Mouse (Mus musculus) CH12F3 (cell line): ENCODE data around the gene Dmap1.

Source experiments
- in situ Hi-C: fragments of 300-500 bp; cut with MboI; formaldehyde crosslinking; loops from 2 replicates; pipeline ENCODE4 v1.14.3; 2020; ENCODE audit warnings: low sequenced_read_pairs

The Dmap1 gene

DNA sequence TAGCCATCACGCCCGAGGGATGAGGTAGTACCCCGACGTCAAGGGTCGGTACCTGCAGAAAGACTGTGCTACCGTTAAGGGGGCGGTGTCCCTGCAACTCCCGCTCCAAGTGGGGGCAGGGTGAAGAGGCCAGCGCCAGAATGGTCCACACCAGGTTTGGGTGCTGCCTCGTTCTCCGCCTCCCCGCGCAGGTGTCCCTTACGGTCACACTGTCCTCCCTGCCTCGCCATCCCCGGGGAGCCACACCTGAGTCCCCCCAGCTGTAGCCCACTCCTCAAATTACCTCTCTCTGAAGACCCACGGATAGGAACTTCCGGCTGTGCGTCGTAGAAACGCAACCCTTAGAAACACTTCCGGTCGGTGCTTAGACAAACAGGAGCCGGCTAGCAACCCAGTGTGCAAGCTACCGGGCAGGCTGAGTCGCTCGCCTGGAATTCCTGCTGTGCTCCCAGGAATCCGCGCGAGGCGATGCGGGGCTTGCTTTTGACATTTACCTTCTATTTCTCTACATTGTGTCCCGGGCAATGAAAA, at the start of gene Dmap1:
TSS of gene Dmap1 (minus strand) at position 343 of the 531 bp plus-strand sequence.
- in situ Hi-C loops: no loop called here

DNA sequence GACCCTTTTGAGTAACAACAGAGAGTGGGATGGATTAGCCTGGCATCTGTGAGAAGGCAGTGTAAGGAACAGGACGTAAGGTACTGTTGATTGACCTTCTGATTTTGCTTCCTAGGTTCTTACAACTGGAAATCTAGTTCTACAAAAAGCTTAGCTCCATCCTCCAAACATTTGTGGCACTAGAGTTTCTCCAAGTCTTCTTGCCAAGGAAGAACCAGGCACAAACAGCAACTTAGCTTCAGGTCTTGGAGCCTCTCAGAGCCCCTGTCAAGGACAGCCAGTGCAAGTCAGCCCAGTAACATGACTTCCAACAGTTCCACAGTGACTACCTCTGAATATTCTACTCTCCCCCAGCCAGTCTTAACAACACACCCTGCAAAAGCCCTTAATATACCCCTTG, 42.0 kb upstream of the Dmap1 start, which contains the start of gene Gm12845:
TSS of gene Gm12845 (plus strand) at position 301 of the 400 bp plus-strand sequence.
- in situ Hi-C loops: no loop called here

DNA sequence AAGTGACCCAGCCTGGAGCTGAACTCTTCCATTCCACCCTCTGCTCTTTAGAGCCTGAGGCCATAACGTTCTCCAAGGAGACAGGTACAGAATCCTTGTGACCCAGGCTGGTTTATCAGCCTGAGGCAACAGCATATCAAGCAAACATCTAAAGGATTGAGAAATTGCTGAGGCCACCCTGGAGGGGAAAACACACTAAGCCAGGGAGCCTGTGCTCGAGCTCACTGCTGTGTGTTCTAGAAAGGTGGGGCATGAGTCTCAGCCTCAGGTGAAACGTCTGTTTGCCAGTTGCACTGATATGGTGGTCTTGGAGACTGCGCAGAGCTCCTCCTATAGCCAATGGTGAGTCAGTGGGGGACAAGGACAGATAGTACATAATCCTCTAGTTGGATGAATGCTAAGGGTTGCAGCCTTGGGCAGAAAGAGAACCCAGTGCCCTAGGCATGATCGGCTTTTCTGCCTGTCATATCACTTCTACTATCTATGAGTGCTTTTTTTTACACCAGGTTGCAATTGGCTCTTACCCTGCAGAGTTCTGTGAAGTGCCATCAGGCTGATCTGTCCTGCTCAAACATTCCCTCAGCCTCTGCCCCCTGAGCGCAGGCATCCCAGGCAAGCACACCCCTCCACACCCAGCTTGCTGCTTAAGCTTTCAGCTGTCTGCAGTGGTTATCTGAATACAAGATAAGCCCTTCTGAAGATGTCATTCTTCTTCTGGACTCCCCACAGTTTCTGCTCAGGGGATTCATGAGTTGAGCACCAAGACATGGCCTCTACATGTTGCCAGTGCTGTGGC, 31.4 kb upstream of the Dmap1 start:
- in situ Hi-C loops: loop anchor here (10.0 kb wide), 1 partner anchor 51 kb away; the partner anchor contains the start of gene Klf17

DNA sequence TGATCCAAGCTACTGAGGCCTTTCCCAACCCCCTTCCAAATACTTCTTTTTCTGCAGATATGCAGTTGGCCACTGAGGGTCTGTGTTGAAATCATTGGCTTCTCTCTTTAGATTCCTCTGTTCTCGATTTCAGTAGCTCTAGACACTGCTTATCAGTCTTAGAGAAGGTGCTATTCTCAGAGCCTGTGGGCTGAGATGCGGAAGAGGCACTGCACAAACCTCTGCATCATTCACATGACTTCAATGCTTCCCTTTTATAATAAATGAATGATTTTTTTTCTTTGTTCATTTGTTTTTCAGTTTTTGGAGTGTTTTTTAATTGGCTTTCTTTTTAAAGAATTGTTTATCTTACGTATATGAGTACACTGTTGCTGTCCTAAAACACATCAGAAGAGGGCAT, 30.2 kb upstream of the Dmap1 start:
- in situ Hi-C loops: loop anchor here (10.0 kb wide), 1 partner anchor 52 kb away; the partner anchor contains the start of gene Klf17

DNA sequence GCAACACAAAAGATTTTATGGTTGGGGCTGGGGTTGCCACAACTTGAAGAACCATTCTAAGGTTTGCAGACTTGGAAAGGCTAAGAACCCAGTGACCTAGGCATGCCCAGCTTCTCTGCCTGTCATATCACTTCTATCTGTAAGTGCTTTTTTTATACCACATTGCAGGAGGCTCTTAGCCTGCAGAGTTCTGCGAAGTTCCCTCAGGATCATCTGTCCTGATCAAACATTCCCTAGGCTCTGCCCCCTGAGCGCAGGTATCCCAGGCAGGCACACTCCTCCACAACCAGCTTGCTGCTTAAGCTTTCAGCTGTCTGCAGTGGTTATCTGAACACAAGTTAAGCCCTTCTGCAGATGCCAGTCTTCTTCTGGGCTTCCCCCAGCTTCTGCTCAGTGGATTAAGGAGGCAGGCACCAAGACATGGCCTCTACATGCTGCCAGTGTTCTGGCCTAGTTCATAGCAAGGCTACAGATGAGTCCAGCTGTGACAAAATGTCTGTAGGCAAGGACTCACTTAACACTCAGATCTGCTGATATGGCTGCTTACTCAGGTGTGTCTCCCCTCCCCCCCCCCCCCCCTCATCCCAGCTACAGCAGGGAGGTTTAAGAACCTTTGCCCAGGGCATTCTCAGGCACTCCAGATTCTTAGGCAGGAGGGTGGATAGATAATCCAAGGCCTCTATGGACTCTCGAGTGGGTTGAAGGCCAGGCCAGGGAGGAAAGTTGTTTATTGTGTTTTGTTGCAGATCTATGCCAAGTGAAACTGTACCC, 26.9 kb upstream of the Dmap1 start:
- in situ Hi-C loops: no loop called here

DNA sequence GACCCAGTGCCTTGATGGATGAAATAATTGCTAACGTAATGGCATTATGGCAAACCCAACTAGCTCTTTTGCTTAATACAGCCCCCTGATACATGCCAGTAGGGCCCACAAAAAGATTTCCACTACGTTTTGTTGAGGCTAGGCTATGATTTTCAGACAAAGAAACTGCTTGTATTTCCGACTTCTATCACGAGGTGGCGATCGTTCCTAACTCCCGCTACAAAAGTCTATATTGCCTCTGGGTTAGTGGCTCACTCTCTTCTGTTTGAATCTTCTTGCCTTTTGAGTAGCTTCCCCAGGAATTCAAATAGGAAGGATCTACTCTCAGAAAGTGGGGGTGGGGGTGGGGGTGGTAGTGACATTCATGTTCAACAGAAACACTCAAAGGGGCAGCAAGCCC, 23.3 kb upstream of the Dmap1 start:
- in situ Hi-C loops: no loop called here

DNA sequence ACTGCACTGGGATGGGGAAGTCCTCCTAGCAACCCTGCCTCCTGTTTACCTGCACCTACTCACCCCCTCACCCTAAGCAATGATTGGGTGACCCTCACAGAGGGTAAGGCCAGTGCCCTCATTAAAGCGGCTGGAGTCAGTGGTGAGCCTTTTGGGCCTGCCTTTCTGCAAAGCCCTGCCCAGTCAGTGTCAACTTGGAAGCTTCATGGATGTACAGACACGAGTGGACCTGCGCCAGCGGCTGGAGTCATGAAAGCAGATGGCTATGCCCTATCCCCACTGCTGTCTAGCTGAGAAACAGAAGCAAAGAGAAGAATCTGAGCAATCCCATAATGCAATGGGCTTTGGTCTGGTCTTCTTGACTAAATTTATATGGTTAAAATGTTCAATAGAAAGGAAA, 4.3 kb upstream of the Dmap1 start:
- in situ Hi-C loops: no loop called here

DNA sequence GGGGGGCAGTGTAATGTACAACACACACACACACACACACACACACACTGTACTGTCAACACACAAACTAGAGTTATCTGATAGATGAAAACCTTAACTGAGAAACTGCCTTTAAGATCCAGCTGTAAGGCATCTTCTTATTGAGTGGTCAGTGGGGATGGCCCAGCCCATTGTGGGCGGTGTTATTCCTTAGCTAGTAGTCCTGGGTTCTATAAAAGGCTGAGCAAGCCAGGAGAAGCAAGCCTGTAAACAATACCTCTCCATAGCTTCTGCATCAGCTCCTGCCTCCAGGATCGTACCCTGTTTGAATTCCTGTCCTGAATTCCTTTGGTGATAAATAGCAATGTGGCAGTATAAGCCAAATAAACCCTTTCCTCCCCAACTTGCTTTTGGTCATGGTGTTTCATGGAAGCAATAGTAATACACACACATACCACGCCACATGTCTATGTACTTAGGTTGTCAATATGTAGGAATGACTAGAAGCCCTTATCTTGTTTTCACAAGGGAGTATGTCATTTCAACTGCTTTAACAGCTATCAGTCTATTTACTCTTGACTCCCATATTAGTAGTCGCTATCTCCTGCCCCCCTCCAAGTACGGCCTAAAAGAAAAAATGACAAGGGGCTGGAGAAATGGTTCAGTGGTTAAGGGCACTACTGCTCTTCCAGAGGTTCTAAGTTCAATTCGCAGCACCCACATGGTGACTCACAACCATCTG, 1.1 kb upstream of the Dmap1 start:
- in situ Hi-C loops: no loop called here

DNA sequence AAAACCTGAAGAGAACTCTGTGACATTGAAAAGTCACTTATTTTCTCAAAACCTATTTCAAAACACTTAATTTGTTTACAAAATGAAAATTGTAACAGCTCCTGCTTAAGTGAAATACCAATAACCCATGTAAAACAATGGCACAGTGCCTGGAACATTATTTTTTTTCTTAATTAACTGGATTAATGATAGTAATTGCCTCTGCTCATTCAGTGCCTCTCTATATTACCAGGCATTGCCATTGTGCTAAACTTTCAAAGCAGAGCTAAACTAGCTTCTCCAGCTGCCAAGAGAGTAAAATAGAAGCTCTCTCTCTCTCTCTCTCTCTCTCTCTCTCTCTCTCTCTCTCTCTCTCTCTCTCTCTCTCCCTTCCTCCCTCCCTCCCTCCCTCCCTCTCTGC, 390 bp upstream of the Dmap1 start:
- in situ Hi-C loops: no loop called here

DNA sequence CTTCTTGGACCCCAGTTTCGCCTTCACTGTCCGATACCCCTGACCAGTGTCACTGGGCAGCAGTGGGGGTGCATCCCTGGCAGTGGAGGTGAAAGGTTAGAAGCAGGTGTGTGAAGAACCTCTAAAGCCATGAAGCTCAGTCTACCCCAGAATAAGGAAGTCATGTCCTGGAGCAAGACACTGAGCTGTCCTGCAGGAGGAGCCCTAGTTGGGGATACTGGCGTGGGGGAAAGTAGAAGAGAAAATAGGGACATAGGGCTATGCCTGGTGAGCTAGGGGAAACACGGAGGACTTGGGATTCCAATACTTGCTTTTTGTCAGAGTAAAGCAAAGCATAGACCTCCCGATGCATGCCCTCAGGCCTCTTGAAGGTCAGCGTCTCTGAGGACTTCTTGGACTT, 1.1 kb downstream of the Dmap1 start:
- in situ Hi-C loops: no loop called here

DNA sequence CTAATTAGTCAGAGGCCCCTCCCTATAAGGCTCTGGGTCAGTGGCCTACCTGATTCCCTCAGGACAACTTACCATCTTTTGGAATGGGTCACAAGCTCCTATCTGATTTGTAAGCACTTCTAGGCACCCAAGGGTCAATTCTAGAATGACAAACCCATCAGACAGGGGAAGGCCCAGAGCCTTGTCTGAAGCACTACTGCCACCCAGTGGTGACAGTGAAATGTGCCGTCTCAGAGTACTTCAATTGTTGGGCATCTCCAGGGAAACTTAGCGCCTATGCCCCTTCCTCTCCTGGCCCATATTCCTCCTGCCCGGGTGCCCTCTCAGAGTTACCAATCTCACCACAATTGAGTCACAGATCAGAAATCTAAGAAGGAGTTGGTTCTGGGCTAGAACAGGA, 5.2 kb downstream of the Dmap1 start:
- in situ Hi-C loops: no loop called here

DNA sequence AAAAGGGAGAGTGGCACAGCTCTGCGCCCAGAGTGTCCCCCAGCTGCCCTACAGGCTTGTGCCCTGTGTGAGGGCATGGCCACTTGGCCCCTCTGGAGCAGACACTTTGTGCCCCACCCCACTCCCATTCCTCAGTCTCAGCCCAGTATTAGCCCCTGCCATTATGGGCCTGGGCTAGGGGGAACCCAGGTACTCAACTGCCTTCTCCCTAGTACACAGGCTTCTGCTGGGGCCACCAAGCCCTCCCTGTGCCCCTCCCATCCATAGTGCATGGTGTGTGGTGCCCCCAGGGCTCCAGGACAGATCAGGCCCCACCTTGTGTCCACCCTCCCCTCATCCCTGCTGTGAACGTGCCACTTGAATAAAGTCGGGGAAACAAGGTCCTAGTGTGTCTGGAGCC, 8.2 kb downstream of the Dmap1 start:
- in situ Hi-C loops: no loop called here

DNA sequence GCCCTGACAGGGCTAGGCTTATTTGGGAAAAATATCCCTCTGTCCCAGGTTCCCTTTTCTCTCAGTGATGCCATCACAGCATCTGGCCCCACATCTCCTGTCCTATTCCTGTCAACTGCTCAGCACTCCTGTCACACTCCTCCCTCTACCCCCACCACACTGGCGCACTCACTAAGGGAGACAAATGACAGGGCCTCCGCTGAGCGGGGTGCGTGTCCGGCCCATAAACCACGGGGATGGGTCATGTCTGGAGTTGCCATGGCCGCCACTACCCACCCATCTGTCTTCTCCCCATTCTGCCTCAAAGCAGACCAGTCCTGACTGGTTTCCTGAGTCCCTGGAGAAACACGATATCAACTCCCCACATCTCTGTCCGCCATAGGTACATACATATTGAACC, 10.0 kb downstream of the Dmap1 start:
- in situ Hi-C loops: no loop called here

DNA sequence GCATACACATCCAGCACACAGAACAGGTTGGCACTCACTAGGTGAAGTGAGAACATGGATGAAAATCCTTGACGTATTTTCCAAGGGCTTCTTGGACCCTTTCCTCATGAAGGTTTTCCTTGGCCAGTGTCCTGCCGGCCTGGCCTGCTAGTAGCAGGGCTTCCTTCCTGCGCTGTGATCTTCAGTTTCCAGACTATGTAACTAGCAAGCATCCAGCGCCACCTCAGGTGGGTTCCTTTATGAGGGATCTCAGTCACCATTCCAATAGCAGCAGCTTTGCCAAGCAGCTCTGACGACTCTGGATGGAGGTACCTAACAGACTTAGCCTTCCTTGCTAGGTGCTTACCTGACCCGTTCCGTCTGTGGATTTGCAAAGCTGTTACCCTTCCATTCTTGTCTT, 12.2 kb downstream of the Dmap1 start:
- in situ Hi-C loops: no loop called here

DNA sequence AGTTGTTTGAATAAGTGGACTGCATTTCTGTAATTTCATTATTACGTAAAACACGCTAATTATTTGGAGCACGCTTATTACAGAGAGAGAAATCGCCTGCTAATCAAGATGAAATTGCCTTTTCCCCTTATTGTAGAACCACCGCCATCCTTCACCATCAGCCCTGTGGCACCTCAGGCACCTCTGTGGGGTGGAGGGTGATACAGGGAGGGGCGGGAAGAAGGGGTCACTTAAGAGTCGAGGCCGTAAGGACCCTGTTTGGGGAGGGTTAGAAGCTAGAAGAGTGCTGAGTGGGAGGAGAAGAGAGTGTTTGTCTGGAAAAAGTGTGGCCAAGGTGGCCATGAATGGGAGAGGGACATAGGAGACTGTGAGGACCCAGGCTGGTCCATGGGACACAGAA, 16.0 kb downstream of the Dmap1 start:
- in situ Hi-C loops: no loop called here

DNA sequence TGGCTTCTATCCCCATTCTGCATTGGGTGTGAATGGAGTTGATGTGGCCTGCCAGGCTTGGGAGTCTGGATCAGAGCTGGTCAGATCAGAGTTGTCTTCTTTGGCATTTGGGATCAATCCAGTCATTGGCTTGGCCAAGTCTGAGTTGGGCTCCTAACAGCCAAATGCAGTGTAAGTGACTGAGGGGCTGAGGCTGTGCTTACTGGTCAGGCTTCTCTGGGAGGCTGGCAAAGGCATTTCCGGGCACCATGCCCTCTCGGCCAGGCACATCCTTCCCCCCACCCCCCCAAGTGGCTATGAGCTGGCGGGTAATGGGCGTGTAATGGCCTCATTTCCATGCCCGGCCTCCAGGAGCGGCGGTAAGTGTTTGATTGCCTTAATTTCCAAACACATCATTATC, 16.5 kb downstream of the Dmap1 start:
- in situ Hi-C loops: no loop called here

DNA sequence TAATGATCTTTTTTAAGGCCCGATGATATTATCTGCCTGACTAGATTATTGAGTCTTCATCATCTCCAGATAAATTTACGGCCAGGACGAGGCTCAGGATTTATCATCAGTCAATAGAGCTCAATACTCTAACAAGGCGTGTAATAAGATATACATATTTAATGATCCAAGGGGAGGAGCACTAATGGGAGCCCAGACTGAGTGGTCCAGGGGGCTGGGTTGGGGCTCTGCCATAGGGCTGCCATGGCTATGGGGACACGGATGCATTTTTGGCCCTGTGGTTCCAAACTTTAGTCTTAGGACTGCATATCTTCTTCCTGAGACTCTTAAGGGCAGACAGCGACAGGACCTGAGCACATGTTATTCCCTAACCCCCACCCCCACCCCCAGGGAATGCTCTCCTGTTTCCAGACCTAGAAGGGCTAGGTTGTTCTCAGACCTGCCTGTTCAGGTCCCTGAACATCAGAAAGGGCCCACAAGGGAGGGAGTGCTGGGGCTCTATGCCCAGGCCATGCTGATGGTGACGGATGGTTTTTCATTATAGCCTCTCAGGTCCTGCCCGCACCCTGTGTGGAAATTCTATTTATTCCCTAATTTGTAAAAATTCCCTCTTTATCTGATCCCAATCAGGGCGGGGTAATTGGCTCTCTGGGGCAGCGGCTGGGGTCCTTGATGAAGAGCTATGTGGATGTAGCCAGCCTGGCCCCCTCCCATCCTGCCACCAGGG, 17.5 kb downstream of the Dmap1 start:
- in situ Hi-C loops: no loop called here

DNA sequence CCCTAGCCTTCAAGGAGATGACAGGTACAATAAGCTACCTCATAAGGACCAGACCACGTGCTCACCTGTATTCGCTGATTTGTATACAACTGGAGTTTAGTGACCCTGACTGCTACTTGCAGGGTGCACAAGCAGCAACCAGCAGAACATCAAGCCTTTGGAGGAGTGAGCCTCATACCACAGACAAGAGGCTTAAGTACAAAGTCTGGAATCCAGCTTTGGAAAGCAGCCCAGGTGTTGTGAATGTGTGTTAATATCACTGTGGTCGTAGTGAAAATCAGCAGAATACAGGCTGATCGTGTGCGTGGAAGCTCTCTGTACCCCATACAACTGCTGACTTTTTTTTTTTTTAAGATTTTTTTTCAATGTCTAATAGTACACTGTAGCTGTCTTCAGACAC, 22.1 kb downstream of the Dmap1 start:
- in situ Hi-C loops: no loop called here

DNA sequence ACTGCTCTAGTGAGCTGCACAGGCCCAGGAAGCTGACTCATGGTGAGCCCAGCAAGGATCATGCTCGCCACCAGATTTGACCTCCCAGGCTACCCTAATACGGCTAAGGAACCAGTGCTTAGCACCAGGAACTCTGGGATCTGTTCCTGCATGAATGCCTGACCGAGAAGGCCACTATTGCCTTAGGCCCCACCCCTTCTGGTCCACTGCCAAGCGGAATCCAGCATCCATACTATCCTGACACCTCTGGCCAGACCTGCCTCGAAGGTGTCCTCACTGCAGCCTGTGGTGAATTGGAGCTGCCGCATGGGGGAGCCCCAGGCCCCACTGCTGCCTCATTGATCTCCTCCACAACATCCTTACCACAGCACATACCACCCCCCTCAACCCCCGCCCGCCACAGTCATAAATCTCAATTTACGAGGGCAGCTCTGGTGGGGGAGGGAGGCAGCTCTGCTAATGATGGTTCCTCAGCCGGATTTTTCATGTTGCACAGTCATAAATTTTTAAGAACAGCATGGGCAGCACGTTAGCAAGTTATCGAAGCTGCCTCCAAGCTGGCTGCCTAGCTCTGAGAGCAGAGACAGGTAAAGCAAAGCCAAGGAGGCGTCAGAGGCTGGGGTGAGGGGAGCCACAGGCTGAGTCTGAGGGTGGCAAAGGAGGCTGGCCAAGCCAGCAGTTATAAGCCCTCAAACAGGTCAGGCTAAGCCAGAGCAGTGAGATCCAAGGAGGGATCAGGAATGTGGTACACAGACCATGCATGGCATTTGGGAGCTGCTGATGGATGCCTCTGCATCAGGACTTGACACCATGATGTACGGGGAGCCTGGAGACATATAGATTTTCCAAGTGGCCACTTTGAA, 23.3 kb downstream of the Dmap1 start:
- in situ Hi-C loops: no loop called here

DNA sequence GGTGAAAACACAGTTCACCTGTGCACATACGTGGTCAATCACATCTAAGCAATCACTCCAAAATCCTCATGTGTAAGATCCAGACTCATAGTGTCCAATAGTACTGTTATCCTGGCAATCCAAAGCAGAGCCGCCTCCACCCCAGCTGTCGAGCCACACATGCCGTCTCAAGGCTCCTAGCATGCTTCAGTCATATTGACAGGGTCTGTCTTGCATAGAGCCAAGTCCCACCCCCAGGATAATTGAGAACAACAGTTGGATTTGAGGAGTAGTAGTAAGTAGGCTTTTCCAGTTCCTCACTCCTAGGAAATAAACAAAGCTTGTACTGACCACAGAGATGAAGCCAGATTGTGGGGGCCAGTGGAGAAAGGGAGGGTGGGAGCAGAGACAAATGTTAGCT, 24.4 kb downstream of the Dmap1 start:
- in situ Hi-C loops: no loop called here
